Mouse (Mus musculus) ES-E14 (cell line): ENCODE results near the gene E2f4.

Experiments used
- CHD2 ChIP-seq: IDR thresholded peaks from 2 replicates; pipeline ENCODE4 v1.6.1; 2014; ENCODE audit warnings: mild to moderate bottlenecking, low read depth, low read length, inconsistent platforms
- HCFC1 ChIP-seq: IDR thresholded peaks from 2 replicates; pipeline ENCODE4 v1.6.1; 2012; ENCODE audit warnings: low read length, inconsistent platforms, borderline replicate concordance; ENCODE audit not compliant: insufficient read depth
- MAFK ChIP-seq: IDR thresholded peaks from 2 replicates; pipeline ENCODE4 v1.6.1; 2014; ENCODE audit warnings: mild to moderate bottlenecking, low read depth, low read length, inconsistent platforms; ENCODE audit not compliant: insufficient read depth

GRCm38 (mm10) chr8:105342768-105343167 is 45.3 kb downstream of the E2f4 start:
- TF ChIP-seq HCFC1 (no peak), CHD2 (no peak), MAFK (no peak)
